Comparison of ENCODE assay signal across 8 mouse cellular contexts in genomic region chr11:97817379-97817778, GRCm38 (mm10). TPM values are rescaled to one million over a fixed set of nuclear protein-coding genes. Genes with fewer than 3 reads are reported as not detected.
DNase-seq lines count a peak whose midpoint lies in the region; ATAC-seq and TF ChIP-seq lines count a peak whose summit lies in the region.

No protein-coding gene starts in this region.

- H3K27me3 ChIP-seq in hindbrain, embryonic 12.5 days: no peaks in the 10 kb centered on the region
- no peaks in the 10 kb centered on the region for H3K27me3 ChIP-seq in hindbrain, embryonic 14.5 days (ENCODE audit: control insufficient read depth, insufficient read depth, low read length)
- H3K27me3 ChIP-seq in intestine, embryonic 16.5 days (replicated peaks; ENCODE audit: control insufficient read depth, insufficient read depth, low read length): no peaks in the 10 kb centered on the region
- H3K27me3 ChIP-seq in liver, postnatal 0 days (ENCODE audit: insufficient read depth, low read length): no peaks in the 10 kb centered on the region

- no peak overlapping the region for H3K4me2 ChIP-seq in hindbrain, embryonic 12.5 days (replicated peaks)
- H3K4me2 ChIP-seq in hindbrain, embryonic 14.5 days (replicated peaks): no peak overlapping the region
- H3K4me2 ChIP-seq in intestine, embryonic 16.5 days (ENCODE audit: low read depth, low read length): peak overlapping the region; percentile 11; the same call in 1 of the 2 replicates
- peak overlapping the region; percentile 29; the same call in 1 of the 2 replicates for H3K4me2 ChIP-seq in liver, postnatal 0 days (ENCODE audit: low read depth, low read length)

- H3K36me3 ChIP-seq in hindbrain, embryonic 12.5 days: peaks cover 50% of the 10 kb centered on the region
- H3K36me3 ChIP-seq in hindbrain, embryonic 14.5 days (replicated peaks; ENCODE audit: control insufficient read depth, insufficient read depth): peaks cover 84% of the 10 kb centered on the region
- H3K36me3 ChIP-seq in intestine, embryonic 16.5 days (ENCODE audit: control insufficient read depth, insufficient read depth, low read length): peaks cover 3% of the 10 kb centered on the region
- H3K36me3 ChIP-seq in liver, postnatal 0 days (replicated peaks; ENCODE audit: insufficient read depth, low read length): peaks cover 24% of the 10 kb centered on the region

- 42% methylated on average over 5 of the region's 5 CpGs for WGBS in hindbrain, embryonic 12.5 days
- 45% methylated on average over 5 of the region's 5 CpGs for WGBS in hindbrain, embryonic 14.5 days
- WGBS in bone marrow, adult 2 months: 27% methylated on average over 5 of the region's 5 CpGs
- WGBS in intestine, embryonic 16.5 days: 33% methylated on average over 5 of the region's 5 CpGs
- 25% methylated on average over 5 of the region's 5 CpGs for WGBS in liver, postnatal 0 days (ENCODE audit: insufficient replicate concordance)

- H3K9me3 ChIP-seq in hindbrain, embryonic 12.5 days (replicated peaks): no peaks in the 10 kb centered on the region
- H3K9me3 ChIP-seq in hindbrain, embryonic 14.5 days (ENCODE audit: control insufficient read depth, low read length): no peaks in the 10 kb centered on the region
- H3K9me3 ChIP-seq in intestine, embryonic 16.5 days (ENCODE audit: control insufficient read depth, low read length): no peaks in the 10 kb centered on the region
- H3K9me3 ChIP-seq in liver, postnatal 0 days (ENCODE audit: low read length): no peaks in the 10 kb centered on the region

- no peak overlapping the region for H3K9ac ChIP-seq in hindbrain, embryonic 12.5 days
- H3K9ac ChIP-seq in hindbrain, embryonic 14.5 days: no peak overlapping the region
- no peak overlapping the region for H3K9ac ChIP-seq in intestine, embryonic 16.5 days (ENCODE audit: low read depth, low read length)
- no peak overlapping the region for H3K9ac ChIP-seq in liver, postnatal 0 days (replicated peaks)

- H3K4me1 ChIP-seq in hindbrain, embryonic 12.5 days: peaks cover 57% of the 10 kb centered on the region
- peaks cover 42% of the 10 kb centered on the region for H3K4me1 ChIP-seq in hindbrain, embryonic 14.5 days (replicated peaks; ENCODE audit: control insufficient read depth, insufficient read depth, low read length)
- H3K4me1 ChIP-seq in bone marrow, adult 2 months (ENCODE audit: control insufficient read depth, insufficient read depth, low read length): peaks cover 24% of the 10 kb centered on the region
- H3K4me1 ChIP-seq in intestine, embryonic 16.5 days (ENCODE audit: control insufficient read depth, insufficient read depth, low read length): peaks cover 78% of the 10 kb centered on the region
- peaks cover 82% of the 10 kb centered on the region for H3K4me1 ChIP-seq in liver, postnatal 0 days (ENCODE audit: insufficient read depth)

- H3K4me3 ChIP-seq in hindbrain, embryonic 12.5 days: no peak overlapping the region
- no peak overlapping the region for H3K4me3 ChIP-seq in hindbrain, embryonic 14.5 days (replicated peaks; ENCODE audit: low read length)
- no peak overlapping the region for H3K4me3 ChIP-seq in bone marrow, adult 2 months (replicated peaks; ENCODE audit: control insufficient read depth, low read depth, low read length)
- H3K4me3 ChIP-seq in intestine, embryonic 16.5 days (ENCODE audit: low read length): no peak overlapping the region
- no peak overlapping the region for H3K4me3 ChIP-seq in liver, postnatal 0 days (ENCODE audit: low read depth, low read length)

- DNase-seq in hindbrain, embryonic 14.5 days (ENCODE audit: low spot score): no peak
- DNase-seq in liver, postnatal 0 days: peak; percentile 55
- DNase-seq in right cerebral cortex, postnatal 14 days: no peak
- DNase-seq in layer of hippocampus, postnatal 25 days (ENCODE audit: extremely low spot score in 1 of 2, low spot score in 1 of 2): no peak
- DNase-seq in left cerebral cortex, postnatal 25 days (ENCODE audit: low spot score in 2 of 2): no peak

- no peak for TF ChIP-seq CTCF in bone marrow, adult 2 months (IDR thresholded peaks at IDR 0.05; ENCODE audit: control insufficient read depth, insufficient read depth, low read length)
- no peak for TF ChIP-seq CTCF in liver, postnatal 0 days (IDR thresholded peaks at IDR 0.05; ENCODE audit: low read depth)

- intact Hi-C loops in left cerebral cortex, postnatal 25 days (cut with DNase I): no loop called here

- TF ChIP-seq EP300 in liver, postnatal 0 days (IDR thresholded peaks at IDR 0.05; ENCODE audit: low read depth): no peak

- no peak for ATAC-seq in hindbrain, embryonic 12.5 days (ENCODE audit: low FRiP score)
- ATAC-seq in hindbrain, embryonic 14.5 days (ENCODE audit: low FRiP score): no peak
- ATAC-seq in intestine, embryonic 16.5 days: peak; percentile 61
- ATAC-seq in liver, postnatal 0 days: peak; percentile 33; the same call in 1 of the 2 replicates

- peak overlapping the region; percentile 83; the same call in 1 of the 2 replicates for H3K27ac ChIP-seq in hindbrain, embryonic 12.5 days
- no peak overlapping the region for H3K27ac ChIP-seq in hindbrain, embryonic 14.5 days
- peak overlapping the region; percentile 76 for H3K27ac ChIP-seq in bone marrow, adult 2 months (ENCODE audit: control insufficient read depth, insufficient read depth, low read depth, low read length, poor library complexity)
- peak overlapping the region; percentile 68 for H3K27ac ChIP-seq in intestine, embryonic 16.5 days (ENCODE audit: low read length)
- peak overlapping the region; percentile 66 for H3K27ac ChIP-seq in liver, postnatal 0 days (ENCODE audit: low read depth)

- TF ChIP-seq POLR2A in bone marrow, adult 2 months (IDR thresholded peaks at IDR 0.05; ENCODE audit: borderline replicate concordance, control insufficient read depth, low read depth, low read length): no peak

RNA-seq across cellular contexts. Expression of gene Lasp1, which starts 18.6 kb away (rescaled TPM):
- 111 and 120 TPM in 2 replicates for polyA plus RNA-seq in hindbrain, embryonic 12.5 days (2016; fragmentation: Nextera tagmentation; extraction: Ambion mirVana)
- 110 and 126 TPM in 2 replicates for polyA plus RNA-seq in hindbrain, embryonic 14.5 days (2014; fragmentation: Nextera tagmentation; extraction: Ambion mirVana)
- polyA plus RNA-seq in bone marrow, adult 2 months (2011; ENCODE audit: insufficient read depth, insufficient read length, low replicate concordance, missing spikeins): 48.1 and 99.2 TPM in 2 replicates
- 141 and 148 TPM in 2 replicates for polyA plus RNA-seq in intestine, embryonic 16.5 days (2015; fragmentation: Nextera tagmentation; extraction: Ambion mirVana)
- polyA plus RNA-seq in liver, postnatal 0 days (2015; fragmentation: Nextera tagmentation; extraction: Ambion mirVana): 30.0 and 32.2 TPM in 2 replicates
- 100 to 1,000 TPM; 102 to 114 TPM for total RNA-seq in layer of hippocampus, postnatal 25 days (2021)
- total RNA-seq in left cerebral cortex, postnatal 25 days (2021): 100 to 1,000 TPM; 192 to 202 TPM

RNA-seq across cellular contexts. Expression of gene B230217C12Rik, which starts 23.2 kb away (rescaled TPM):
- polyA plus RNA-seq in hindbrain, embryonic 12.5 days (2016; fragmentation: Nextera tagmentation; extraction: Ambion mirVana): 14.1 and 14.8 TPM in 2 replicates
- polyA plus RNA-seq in hindbrain, embryonic 14.5 days (2014; fragmentation: Nextera tagmentation; extraction: Ambion mirVana): 38.2 and 38.8 TPM in 2 replicates
- not detected in 2 replicates for polyA plus RNA-seq in bone marrow, adult 2 months (2011; ENCODE audit: insufficient read depth, insufficient read length, low replicate concordance, missing spikeins)
- 4.1 TPM in 2 replicates for polyA plus RNA-seq in intestine, embryonic 16.5 days (2015; fragmentation: Nextera tagmentation; extraction: Ambion mirVana)
- 0.25 and 0.28 TPM in 2 replicates for polyA plus RNA-seq in liver, postnatal 0 days (2015; fragmentation: Nextera tagmentation; extraction: Ambion mirVana)
- total RNA-seq in layer of hippocampus, postnatal 25 days (2021): 10 to 100 TPM; 66.2 to 71.6 TPM
- total RNA-seq in left cerebral cortex, postnatal 25 days (2021): 10 to 100 TPM; 75.4 to 75.9 TPM

RNA-seq across cellular contexts. Expression of gene Rpl23, which starts 35.1 kb away (rescaled TPM):
- polyA plus RNA-seq in hindbrain, embryonic 12.5 days (2016; fragmentation: Nextera tagmentation; extraction: Ambion mirVana): 347 and 376 TPM in 2 replicates
- polyA plus RNA-seq in hindbrain, embryonic 14.5 days (2014; fragmentation: Nextera tagmentation; extraction: Ambion mirVana): 324 and 419 TPM in 2 replicates
- 550 and 853 TPM in 2 replicates for polyA plus RNA-seq in bone marrow, adult 2 months (2011; ENCODE audit: insufficient read depth, insufficient read length, low replicate concordance, missing spikeins)
- 466 and 491 TPM in 2 replicates for polyA plus RNA-seq in intestine, embryonic 16.5 days (2015; fragmentation: Nextera tagmentation; extraction: Ambion mirVana)
- polyA plus RNA-seq in liver, postnatal 0 days (2015; fragmentation: Nextera tagmentation; extraction: Ambion mirVana): 409 and 433 TPM in 2 replicates
- 100 to 1,000 TPM; 327 to 397 TPM for total RNA-seq in layer of hippocampus, postnatal 25 days (2021)
- total RNA-seq in left cerebral cortex, postnatal 25 days (2021): 100 to 1,000 TPM; 340 to 351 TPM

RNA-seq across cellular contexts. Expression of gene 1700001P01Rik, which starts 41.7 kb away (rescaled TPM):
- polyA plus RNA-seq in hindbrain, embryonic 12.5 days (2016; fragmentation: Nextera tagmentation; extraction: Ambion mirVana): 0.68 and 0.98 TPM in 2 replicates
- polyA plus RNA-seq in hindbrain, embryonic 14.5 days (2014; fragmentation: Nextera tagmentation; extraction: Ambion mirVana): 0.68 TPM in 1 of 2 replicates, not detected in the other
- not detected in 2 replicates for polyA plus RNA-seq in bone marrow, adult 2 months (2011; ENCODE audit: insufficient read depth, insufficient read length, low replicate concordance, missing spikeins)
- polyA plus RNA-seq in intestine, embryonic 16.5 days (2015; fragmentation: Nextera tagmentation; extraction: Ambion mirVana): not detected in 2 replicates
- polyA plus RNA-seq in liver, postnatal 0 days (2015; fragmentation: Nextera tagmentation; extraction: Ambion mirVana): not detected in 2 replicates
- total RNA-seq in layer of hippocampus, postnatal 25 days (2021): 1 to 10 TPM in 1 of 2 experiments, under 1 TPM in 1; 0.63 to 1.3 TPM
- under 1 TPM; 0.62 to 0.78 TPM for total RNA-seq in left cerebral cortex, postnatal 25 days (2021)

RNA-seq across cellular contexts. Expression of gene Cwc25, which starts 51.0 kb away (rescaled TPM):
- polyA plus RNA-seq in hindbrain, embryonic 12.5 days (2016; fragmentation: Nextera tagmentation; extraction: Ambion mirVana): 22.0 and 25.4 TPM in 2 replicates
- polyA plus RNA-seq in hindbrain, embryonic 14.5 days (2014; fragmentation: Nextera tagmentation; extraction: Ambion mirVana): 8.1 and 11.2 TPM in 2 replicates
- 10.4 and 11.7 TPM in 2 replicates for polyA plus RNA-seq in bone marrow, adult 2 months (2011; ENCODE audit: insufficient read depth, insufficient read length, low replicate concordance, missing spikeins)
- polyA plus RNA-seq in intestine, embryonic 16.5 days (2015; fragmentation: Nextera tagmentation; extraction: Ambion mirVana): 11.1 and 11.9 TPM in 2 replicates
- 5.5 and 5.8 TPM in 2 replicates for polyA plus RNA-seq in liver, postnatal 0 days (2015; fragmentation: Nextera tagmentation; extraction: Ambion mirVana)
- 10 to 100 TPM; 19.2 to 20.6 TPM for total RNA-seq in layer of hippocampus, postnatal 25 days (2021)
- 10 to 100 TPM; 18.7 to 20.2 TPM for total RNA-seq in left cerebral cortex, postnatal 25 days (2021)

Comparison
In these comparisons a context has a peak if more than half of its experiments do, and no peak if none do; other contexts are left out.
1. ATAC-seq: peak in intestine, embryonic 16.5 days (single experiment) and liver, postnatal 0 days (single experiment); none in hindbrain, embryonic 12.5 days (single experiment) and hindbrain, embryonic 14.5 days (single experiment).
2. H3K4me2 ChIP-seq: peak in intestine, embryonic 16.5 days (single experiment) and liver, postnatal 0 days (single experiment); none in hindbrain, embryonic 12.5 days (single experiment) and hindbrain, embryonic 14.5 days (single experiment).